Mouse (Mus musculus): ENCODE data around the gene Ctss.

DNA sequence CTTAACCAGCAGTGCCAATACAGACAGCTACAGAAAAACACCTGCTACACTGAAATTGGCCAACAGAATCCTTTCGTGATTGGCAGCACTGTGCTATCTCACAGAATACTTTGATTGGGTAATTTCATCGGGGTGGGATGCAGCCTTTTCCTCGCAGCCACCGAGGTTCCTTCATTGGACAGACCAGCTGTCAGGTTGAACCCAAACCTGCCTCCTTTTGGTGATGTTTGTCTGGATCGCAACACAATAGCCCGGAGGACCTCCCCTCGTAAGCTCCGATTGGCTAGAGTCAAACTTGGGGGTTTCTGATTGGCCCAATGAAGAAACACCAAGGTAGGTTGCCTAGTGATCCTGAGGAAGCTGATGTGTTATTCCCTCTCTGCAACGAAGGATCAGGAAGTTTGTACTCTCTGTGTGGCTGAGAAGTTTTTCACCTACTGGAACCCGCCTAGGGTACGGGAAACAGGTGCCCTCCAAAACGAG, 62.1 kb downstream of the Ctss start, which contains the start of gene Golph3l:
- TF ChIP-seq CTCF (IDR thresholded peaks at IDR 0.05; ENCODE audit: insufficient read depth, low read length), result no peak
- TF ChIP-seq POLR2A (IDR thresholded peaks at IDR 0.05; ENCODE audit: borderline replicate concordance, extremely low read depth, low read depth, low read length), result peak; percentile 49; the same call in 1 of the 2 replicates

All from lung, adult 2 months (tissue).